Mouse (Mus musculus) adrenal gland, postnatal 10 days (tissue): ENCODE measurements at regions not wholly inside any gene's neighbourhood (a gene's known extent, or its start where the extent isn't known, plus 50 kb on each side); places are given as distances from the start of the nearest gene placed in this dataset.
A peak's percentile ranks its signal among the peaks of the same experiment; 100 is the strongest.

ENCODE experiments used
- DNase-seq: peaks from one replicate; pipeline ENCODE4 v3.0.0; 2021; ENCODE audit warnings: mixed read lengths

GRCm38 (mm10) chr2:30698758-30699535 lies 104.1 kb downstream of the Cstad start:
- DNase-seq = no peak

- DNase-seq = no peak
Measured at GRCm38 (mm10) chr2:30697851-30698250, 103.0 kb downstream of the Cstad start.

- peak; percentile 56 for DNase-seq
Measured at GRCm38 (mm10) chr2:30695771-30696456, 101.1 kb downstream of the Cstad start.

GRCm38 (mm10) chr2:30695041-30695440 lies 100.2 kb downstream of the Cstad start:
- DNase-seq = no peak

GRCm38 (mm10) chr2:30693206-30694035 lies 98.6 kb downstream of the Cstad start:
- DNase-seq = peak; percentile 89

GRCm38 (mm10) chr2:30692561-30693205 lies 97.8 kb downstream of the Cstad start:
- peak; percentile 61 for DNase-seq

- peak; percentile 94 for DNase-seq
Measured at GRCm38 (mm10) chr2:30691857-30692560, 97.2 kb downstream of the Cstad start.

- peak; percentile 51 for DNase-seq
Measured at GRCm38 (mm10) chr2:30690925-30691856, 96.4 kb downstream of the Cstad start.

GRCm38 (mm10) chr2:30690307-30690706 lies 95.5 kb downstream of the Cstad start:
- DNase-seq = peak; percentile 65

- no peak for DNase-seq
Measured at GRCm38 (mm10) chr2:30688402-30688801, 93.6 kb downstream of the Cstad start.

GRCm38 (mm10) chr2:30687121-30687551 lies 92.3 kb downstream of the Cstad start:
- DNase-seq = peak; percentile 82

GRCm38 (mm10) chr2:30686359-30686758 lies 91.5 kb downstream of the Cstad start:
- no peak for DNase-seq

GRCm38 (mm10) chr2:30685137-30685860 lies 90.5 kb downstream of the Cstad start:
- DNase-seq = peak; percentile 66

GRCm38 (mm10) chr2:30684461-30684860 lies 89.6 kb downstream of the Cstad start:
- DNase-seq = no peak

GRCm38 (mm10) chr2:30682146-30682825 lies 87.4 kb downstream of the Cstad start:
- no peak for DNase-seq

GRCm38 (mm10) chr2:30681642-30682041 lies 86.8 kb downstream of the Cstad start:
- DNase-seq = no peak

- no peak for DNase-seq
Measured at GRCm38 (mm10) chr2:30679041-30679440, 84.2 kb downstream of the Cstad start.

- DNase-seq = peak; percentile 68
Measured at GRCm38 (mm10) chr2:30677498-30677897, 82.7 kb downstream of the Cstad start.
